Mouse (Mus musculus): ENCODE measurements around the gene Rsad1. TPM values are rescaled to one million over a fixed set of nuclear protein-coding genes. Genes with fewer than 3 reads are reported as not detected.

Rsad1 gene
- polyA plus RNA-seq (2012; rRNA removed; ENCODE audit: low replicate concordance), result 10.7 TPM in 2 replicates

DNA sequence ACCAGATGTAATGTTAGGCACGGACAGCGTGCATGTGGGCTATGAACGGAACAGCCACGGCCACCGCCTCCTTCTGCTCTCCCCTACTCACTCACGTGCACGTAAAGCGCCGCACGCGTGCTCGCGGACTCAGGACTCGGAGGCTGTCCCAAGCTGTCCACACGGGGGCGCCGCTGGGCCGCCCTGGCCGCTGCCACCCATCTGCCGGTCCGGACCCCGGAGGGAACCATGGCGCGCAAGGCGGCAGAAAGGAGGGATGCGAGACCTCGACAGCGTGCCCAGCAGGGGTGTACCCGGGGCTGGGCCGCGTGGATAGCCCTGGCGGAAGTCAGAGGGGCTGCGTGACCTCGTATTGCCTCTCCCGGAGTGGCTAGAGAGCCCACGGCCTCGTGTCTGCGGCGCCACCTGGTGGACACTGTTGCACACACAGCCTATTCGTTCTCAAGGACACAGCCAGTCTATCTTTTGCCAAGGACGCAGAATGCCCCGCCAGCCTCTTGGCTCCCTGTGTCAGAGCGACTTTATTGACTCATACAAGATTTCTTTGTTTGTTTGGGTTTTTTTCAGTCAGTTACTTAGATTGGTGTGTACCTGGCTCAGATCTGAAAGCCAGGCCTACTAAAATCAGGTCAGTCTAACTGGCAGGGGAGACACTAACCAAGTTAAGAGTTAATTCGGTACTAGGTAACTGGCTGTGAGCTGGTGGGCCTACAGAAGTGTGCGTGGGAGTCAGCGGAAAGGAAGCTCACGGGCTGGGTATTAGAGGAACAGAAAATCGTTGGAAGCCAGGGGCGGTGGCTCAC lies at the start of gene Rsad1:
Gene Rsad1 (minus strand): TSS at position 368 of the 803 bp plus-strand sequence.

DNA sequence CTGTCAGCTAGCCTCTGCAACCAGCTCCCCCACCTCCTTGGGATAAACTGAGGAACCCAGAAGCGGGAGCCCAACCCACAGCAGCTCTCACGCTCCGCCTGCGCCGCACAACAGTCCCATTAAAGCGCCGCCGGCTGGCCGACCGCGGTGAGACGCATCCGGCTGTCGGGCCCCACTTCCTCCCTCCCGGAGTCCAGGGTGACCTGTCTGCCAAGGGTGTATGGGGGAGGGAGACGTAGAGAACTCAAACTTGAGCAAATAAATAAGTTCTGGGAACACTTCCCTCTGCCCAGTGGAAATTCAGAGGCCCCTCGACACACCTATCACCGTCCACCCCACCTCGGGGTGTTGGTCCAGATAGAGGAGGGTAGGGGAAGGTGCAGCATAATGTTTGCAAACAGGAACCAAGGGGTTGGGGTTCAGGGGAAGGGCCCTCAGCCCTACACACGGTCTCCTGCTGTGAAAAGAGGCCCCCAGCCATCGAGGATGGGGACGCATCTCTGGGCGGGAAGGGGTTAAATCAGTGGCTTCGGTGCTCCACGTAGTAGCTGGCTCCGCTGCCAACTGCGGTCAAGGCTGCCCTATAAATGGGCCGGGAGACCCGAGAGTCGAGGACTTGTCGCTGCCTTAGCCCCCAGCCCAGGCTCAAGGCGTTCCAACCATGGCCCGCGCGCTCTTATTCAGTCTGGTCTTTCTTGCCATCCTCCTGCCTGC lies 15.5 kb upstream of the Rsad1 start, which contains the start of gene Chad:
Gene Chad (plus strand): TSS at position 611 of the 714 bp plus-strand sequence.

DNA sequence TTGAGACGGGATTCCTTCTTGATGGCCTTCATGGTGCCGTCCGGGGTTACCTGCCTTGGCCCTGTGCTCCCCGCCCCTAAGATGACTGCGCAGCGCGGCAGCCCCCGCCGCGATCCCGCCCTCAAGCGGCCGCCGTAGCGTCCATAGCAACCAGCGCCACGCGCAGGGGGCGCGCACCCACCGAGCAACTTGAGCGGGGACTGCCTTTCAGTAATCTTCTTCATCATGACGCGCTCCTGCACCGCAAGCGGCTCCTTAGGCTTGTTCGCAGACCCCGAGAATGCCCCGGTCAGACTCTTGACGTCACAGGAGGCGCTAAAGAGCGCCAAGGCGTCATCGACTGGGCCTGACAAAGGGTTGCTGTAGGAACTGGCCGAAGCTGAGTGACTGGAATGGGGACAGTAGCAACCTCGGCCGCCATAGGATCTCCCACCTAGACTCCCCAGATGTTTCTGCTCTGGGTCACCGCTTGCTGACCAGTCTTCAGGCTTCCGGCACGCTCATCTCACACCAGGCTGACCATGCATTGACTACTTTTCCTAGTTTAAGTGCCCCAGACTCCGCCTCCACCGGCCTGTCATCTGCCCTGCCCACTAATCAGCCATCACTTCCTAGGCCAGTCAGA lies 27.7 kb downstream of the Rsad1 start, which contains the start of gene Mycbpap:
Gene Mycbpap (minus strand): TSS at position 524 of the 625 bp plus-strand sequence.

DNA sequence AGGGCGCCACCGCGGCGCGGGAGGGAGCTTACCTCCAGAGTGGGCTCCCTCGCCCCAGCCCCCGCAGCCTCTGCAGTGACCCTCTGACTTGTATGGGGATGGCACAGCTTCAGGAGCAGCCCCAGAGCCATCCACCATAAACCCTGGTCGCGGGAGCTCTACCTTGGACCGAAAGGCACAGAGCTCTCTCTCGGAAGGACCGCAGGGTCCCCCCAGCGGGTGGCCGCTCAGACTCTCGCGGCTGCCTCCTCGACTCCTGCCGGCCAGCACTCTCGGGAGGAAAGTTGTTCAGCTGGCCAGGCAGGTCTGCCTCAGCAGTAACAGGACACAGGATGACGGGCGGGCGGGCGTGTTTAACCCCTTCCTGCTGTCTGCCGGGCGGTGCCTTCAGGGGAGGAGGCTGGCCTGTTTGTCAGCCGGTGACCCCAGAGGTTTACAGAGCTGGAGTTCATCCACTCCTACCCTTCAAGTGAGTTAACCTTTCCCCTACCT lies 49.3 kb downstream of the Rsad1 start, which contains the start of gene Epn3:
Gene Epn3 (minus strand): TSS at position 314 of the 492 bp plus-strand sequence.

Other genes with a start within 250 kb of the Rsad1 start
- gene Luc7l3, start 227.3 kb downstream of the Rsad1 start, polyA plus RNA-seq (2012; rRNA removed; ENCODE audit: low replicate concordance), result 5.7 and 14.1 TPM in 2 replicates
- 131 and 159 TPM in 2 replicates for gene Ankrd40, start 221.3 kb downstream of the Rsad1 start, polyA plus RNA-seq (2012; rRNA removed; ENCODE audit: low replicate concordance)
- gene Abcc3, start 156.3 kb downstream of the Rsad1 start, polyA plus RNA-seq (2012; rRNA removed; ENCODE audit: low replicate concordance), result 17.6 and 20.2 TPM in 2 replicates
- 56.3 and 63.6 TPM in 2 replicates for gene Cacna1g, start 75.1 kb downstream of the Rsad1 start, polyA plus RNA-seq (2012; rRNA removed; ENCODE audit: low replicate concordance)
- 0.07 and 0.36 TPM in 2 replicates for gene Spata20, start 63.1 kb downstream of the Rsad1 start, polyA plus RNA-seq (2012; rRNA removed; ENCODE audit: low replicate concordance)
- gene Epn3, start 49.3 kb downstream of the Rsad1 start, polyA plus RNA-seq (2012; rRNA removed; ENCODE audit: low replicate concordance), result 6.2 and 14.0 TPM in 2 replicates
- 1.2 and 1.5 TPM in 2 replicates for gene Mycbpap, start 27.5 kb downstream of the Rsad1 start, polyA plus RNA-seq (2012; rRNA removed; ENCODE audit: low replicate concordance)
- 0.10 and 0.14 TPM in 2 replicates for gene Chad, start 15.8 kb upstream of the Rsad1 start, polyA plus RNA-seq (2012; rRNA removed; ENCODE audit: low replicate concordance)
- 52.2 and 58.5 TPM in 2 replicates for gene Acsf2, start 52.6 kb upstream of the Rsad1 start, polyA plus RNA-seq (2012; rRNA removed; ENCODE audit: low replicate concordance)
- gene Lrrc59, start 80.5 kb upstream of the Rsad1 start, polyA plus RNA-seq (2012; rRNA removed; ENCODE audit: low replicate concordance), result 57.2 and 67.5 TPM in 2 replicates
- gene Mrpl27, start 104.5 kb upstream of the Rsad1 start, polyA plus RNA-seq (2012; rRNA removed; ENCODE audit: low replicate concordance), result 27.2 and 58.8 TPM in 2 replicates
- 0.53 and 0.55 TPM in 2 replicates for gene Eme1, start 104.7 kb upstream of the Rsad1 start, polyA plus RNA-seq (2012; rRNA removed; ENCODE audit: low replicate concordance)
- gene Xylt2, start 128.3 kb upstream of the Rsad1 start, polyA plus RNA-seq (2012; rRNA removed; ENCODE audit: low replicate concordance), result 30.2 and 77.2 TPM in 2 replicates
- gene Gm11541, start 155.2 kb upstream of the Rsad1 start, polyA plus RNA-seq (2012; rRNA removed; ENCODE audit: low replicate concordance), result not detected in 2 replicates
- gene Cdc34b, start 192.5 kb upstream of the Rsad1 start, polyA plus RNA-seq (2012; rRNA removed; ENCODE audit: low replicate concordance), result 0.11 TPM in 1 of 2 replicates, not detected in the other
- not detected in 2 replicates for gene Tmem92, start 233.4 kb upstream of the Rsad1 start, polyA plus RNA-seq (2012; rRNA removed; ENCODE audit: low replicate concordance)